Mouse (Mus musculus): ENCODE data around the gene Trpc2.

GRCm38 (mm10) chr7:102080311-102080710 lies 2.6 kb upstream of the Trpc2 start:
- TF ChIP-seq JUND (IDR thresholded peaks at IDR 0.05; ENCODE audit: low read depth, low read length), result no peak
- no peak for TF ChIP-seq CTCF (IDR thresholded peaks at IDR 0.05 in 2 of 3, conservative IDR thresholded peaks at IDR 0.05 in 1 of 3; ENCODE audit: control insufficient read depth in 1 of 3, insufficient read depth in 1 of 3, low read depth in 2 of 3, low read length in 3 of 3, poor library complexity in 1 of 3, severe bottlenecking in 1 of 3)
- TF ChIP-seq SMC3 (IDR thresholded peaks at IDR 0.05; ENCODE audit: low read depth, low read length), result no peak
- TF ChIP-seq E2F4 (IDR thresholded peaks at IDR 0.05; ENCODE audit: borderline replicate concordance, low read depth, low read length), result no peak
- no peak for TF ChIP-seq POLR2A (IDR thresholded peaks at IDR 0.05; ENCODE audit: control insufficient read depth in 1 of 2, insufficient read depth in 1 of 2, low read depth in 1 of 2, low read length in 2 of 2, poor library complexity in 1 of 2)
- TF ChIP-seq ZC3H11A (IDR thresholded peaks at IDR 0.05; ENCODE audit: low read depth, low read length), result no peak
- TF ChIP-seq RCOR1 (IDR thresholded peaks at IDR 0.05; ENCODE audit: low read depth, low read length), result no peak
- 0 out of 2 replicates have a peak, but pooled peaks have one; percentile 15 for TF ChIP-seq ZNF384 (IDR thresholded peaks at IDR 0.05; ENCODE audit: low read depth, low read length)
- no peak for TF ChIP-seq MAZ (IDR thresholded peaks at IDR 0.05; ENCODE audit: low read depth, low read length)
- TF ChIP-seq MEF2A (IDR thresholded peaks at IDR 0.05; ENCODE audit: extremely low read depth, insufficient replicate concordance, low read depth, low read length, poor library complexity, severe bottlenecking), result no peak
- TF ChIP-seq TCF12 (IDR thresholded peaks at IDR 0.05; ENCODE audit: low read depth, low read length), result no peak
- no peak for TF ChIP-seq ZKSCAN1 (IDR thresholded peaks at IDR 0.05; ENCODE audit: low read depth, low read length)
- no peak for TF ChIP-seq NELFE (IDR thresholded peaks at IDR 0.05; ENCODE audit: low read depth, low read length)
